Mouse (Mus musculus) megakaryocyte-erythroid progenitor cell, adult 5-6 weeks (primary cell): Measurements from ENCODE around the gene Dus1l. TPM values are rescaled to one million over a fixed set of nuclear protein-coding genes. Genes with fewer than 3 reads are reported as not detected.
"Not testable (repeated sequence)": the region's sequence is repeated elsewhere in the genome, so short reads cannot be mapped to it uniquely, and the experiment has no call there.

ENCODE experiments used
- ATAC-seq: replicated peaks from 2 replicates; pipeline ENCODE4 v1.8.0; 2016; ENCODE audit warnings: mild to moderate bottlenecking, inconsistent platforms; ENCODE audit not compliant: severe bottlenecking, poor library complexity, low FRiP score, low TSS enrichment
- total RNA-seq, 2 experiments: library from RNA; stranded (forward) in 1 of 2; stranded (reverse) in 1 of 2; fragments of 200-1000, 215-1000 nt in 1 of 2; fragments of >200 nt in 1 of 2; fragmentation: Nextera tagmentation in 1 of 2; gene quantifications; 2 replicates each; pipeline ENCODE4 v1.2.3; 2014 to 2017

The Dus1l gene
- total RNA-seq, 2 experiments from 2014 or later = 87.6 to 150 TPM

- ATAC-seq = peak; percentile 59
Measured at GRCm38 (mm10) chr11:120784064-120784791, 12.0 kb downstream of the Dus1l start, which contains the start of the genes Rfng and Gps1. TSS of gene Rfng (minus strand) at chr11:120784207. TSS of gene Gps1 (plus strand) at chr11:120784272.

GRCm38 (mm10) chr11:120783426-120784063 is 12.7 kb downstream of the Dus1l start:
- ATAC-seq = no peak

GRCm38 (mm10) chr11:120781361-120781760 is 14.8 kb downstream of the Dus1l start:
- ATAC-seq = not testable (repeated sequence)

- ATAC-seq = no peak
Measured at GRCm38 (mm10) chr11:120779876-120780275, 16.3 kb downstream of the Dus1l start.

- no peak for ATAC-seq
Measured at GRCm38 (mm10) chr11:120777123-120777522, 19.1 kb downstream of the Dus1l start.

GRCm38 (mm10) chr11:120775774-120776469 is 20.3 kb downstream of the Dus1l start:
- peak; percentile 94 for ATAC-seq

- ATAC-seq = no peak
Measured at GRCm38 (mm10) chr11:120773463-120774190, 22.6 kb downstream of the Dus1l start.

GRCm38 (mm10) chr11:120772749-120773148 is 23.5 kb downstream of the Dus1l start:
- ATAC-seq = no peak

- ATAC-seq = no peak
Measured at GRCm38 (mm10) chr11:120768206-120768605, 28.0 kb downstream of the Dus1l start.

- peak; percentile 11; the same call in 1 of the 2 replicates for ATAC-seq
Measured at GRCm38 (mm10) chr11:120767023-120767422, 29.2 kb downstream of the Dus1l start.

GRCm38 (mm10) chr11:120763121-120763999 is 32.8 kb downstream of the Dus1l start:
- ATAC-seq = peak; percentile 35; the same call in 1 of the 2 replicates

GRCm38 (mm10) chr11:120762672-120763041 is 33.5 kb downstream of the Dus1l start, which contains the start of gene Hmga1b:
TSS of gene Hmga1b (plus strand) at chr11:120762794.
- ATAC-seq = not testable (repeated sequence)

GRCm38 (mm10) chr11:120761811-120762671 is 34.2 kb downstream of the Dus1l start:
- no peak for ATAC-seq

GRCm38 (mm10) chr11:120760236-120760635 is 36.0 kb downstream of the Dus1l start:
- ATAC-seq = no peak

- ATAC-seq = no peak
Measured at GRCm38 (mm10) chr11:120751606-120752005, 44.6 kb downstream of the Dus1l start.

- ATAC-seq = peak; percentile 74
Measured at GRCm38 (mm10) chr11:120749430-120749829, 46.8 kb downstream of the Dus1l start.

GRCm38 (mm10) chr11:120747974-120748373 is 48.2 kb downstream of the Dus1l start:
- ATAC-seq = no peak
